Mouse (Mus musculus) liver, postnatal 0 days (tissue): ENCODE measurements around the gene Il15.

Source experiments
- CTCF ChIP-seq: sonication (generic); IDR thresholded peaks from 2 replicates; pipeline ENCODE4 v1.5.1; 2016; ENCODE audit warnings: antibody characterized with exemption, low read depth
- EP300 ChIP-seq: IDR thresholded peaks from 2 replicates; pipeline ENCODE4 v1.6.1; 2016; ENCODE audit warnings: antibody characterized with exemption, low read depth, mild to moderate bottlenecking

- TF ChIP-seq CTCF (no peak), EP300 (peak; percentile 59)
Measured at GRCm38 (mm10) chr8:82383346-82383745, 19.7 kb downstream of the Il15 start.
